Mouse (Mus musculus) kidney, embryonic 16.5 days (tissue): ENCODE measurements around the gene App. TPM values are rescaled to one million over a fixed set of nuclear protein-coding genes. Genes with fewer than 3 reads are reported as not detected.

Experiments
- ATAC-seq: fragments of 200-750 bp; cut with Nextera tagmentation; 2 replicates; pipeline ENCODE4 v1.8.0; 2017; ENCODE audit warnings: moderate TSS enrichment; ENCODE audit not compliant: low FRiP score, low TSS enrichment
- H3K27ac ChIP-seq: fragments of 300-500 bp; sonication (generic); 2 replicates; pipeline ENCODE4 v1.5.1; 2014; ENCODE audit warnings: low read length
- H3K27me3 ChIP-seq: fragments of 300-500 bp; sonication (generic); 2 replicates; pipeline ENCODE4 v1.6.1; 2014; ENCODE audit warnings: low read length, control low read depth, mixed read lengths; ENCODE audit not compliant: insufficient read depth
- H3K36me3 ChIP-seq: fragments of 300-500 bp; sonication (generic); 2 replicates; pipeline ENCODE4 v1.6.1; 2014; ENCODE audit warnings: low read length, control low read depth, mixed read lengths; ENCODE audit not compliant: insufficient read depth
- H3K4me1 ChIP-seq: fragments of 300-500 bp; sonication (generic); 2 replicates; pipeline ENCODE4 v1.6.1; 2014; ENCODE audit warnings: low read length, control low read depth, mixed read lengths; ENCODE audit not compliant: insufficient read depth
- H3K4me2 ChIP-seq: fragments of 300-500 bp; sonication (generic); replicated peaks from 2 replicates; pipeline ENCODE4 v1.6.1; 2014; ENCODE audit warnings: low read depth, low read length
- H3K4me3 ChIP-seq: fragments of 300-500 bp; sonication (generic); 2 replicates; pipeline ENCODE4 v1.5.1; 2014; ENCODE audit warnings: mild to moderate bottlenecking, low read length
- H3K9ac ChIP-seq: fragments of 300-500 bp; sonication (generic); replicated peaks from 2 replicates; pipeline ENCODE4 v1.6.1; 2014; ENCODE audit warnings: low read length
- H3K9me3 ChIP-seq: fragments of 300-500 bp; sonication (generic); 2 replicates; pipeline ENCODE4 v1.6.1; 2016; ENCODE audit warnings: low read length, control low read depth
- WGBS: fragments of 180-500 bp; shearing (Covaris S2); extraction: QIAGEN DNeasy Blood & Tissue Kit; methylation state at CpG from one replicate; pipeline ENCODE4 v1.1.7; 2014; 5-methylcytosine and 5-hydroxymethylcytosine counted together
- polyA plus RNA-seq: library from polyadenylated mRNA; unstranded; fragments of >200 nt; fragmentation: Nextera tagmentation; extraction: Ambion mirVana; gene quantifications from 2 replicates; pipeline ENCODE4 v1.2.1, GENCODE M21; 2015

App gene
- polyA plus RNA-seq, 1 experiment from 2014 or later, result 336 TPM

- no peak overlapping the region for H3K4me2 ChIP-seq
- no peak overlapping the region for H3K27ac ChIP-seq
- no peak overlapping the region for H3K4me3 ChIP-seq
- no peak overlapping the region for H3K9ac ChIP-seq
- no peaks in the 10 kb centered on the region for H3K9me3 ChIP-seq
- WGBS, result 85% methylated on average over 2 of the region's 2 CpGs
- peaks cover 51% of the 10 kb centered on the region for H3K4me1 ChIP-seq
- peaks cover 4% of the 10 kb centered on the region; the same call in 1 of the 2 replicates for H3K36me3 ChIP-seq
- no peaks in the 10 kb centered on the region for H3K27me3 ChIP-seq
- ATAC-seq, result no peak
These were observed 16.4 kb downstream of the App start for GRCm38 (mm10) chr16:85157156-85157555.

DNA sequence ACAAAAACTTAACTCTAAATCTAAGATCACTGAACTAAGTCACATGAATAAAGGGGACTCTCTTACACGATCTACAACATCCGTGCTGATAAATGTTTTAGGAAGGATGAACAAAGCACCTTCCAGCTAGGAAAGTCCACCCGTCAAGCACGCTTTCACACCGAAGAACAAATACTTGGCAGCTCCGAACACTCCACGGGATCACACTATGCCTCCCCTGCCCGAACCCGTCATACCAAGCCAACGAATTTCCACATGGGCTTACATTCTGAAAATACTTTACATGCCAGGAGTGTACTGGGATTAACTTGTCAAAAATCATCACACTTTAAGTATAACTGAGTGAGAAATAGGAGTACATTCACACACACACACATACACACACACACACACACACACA, 17.7 kb downstream of the App start:
- 83% methylated on average over 10 of the region's 10 CpGs for WGBS
- H3K4me2 ChIP-seq, result no peak overlapping the region
- ATAC-seq, result no peak
- H3K9ac ChIP-seq, result no peak overlapping the region
- H3K36me3 ChIP-seq, result peaks cover 4% of the 10 kb centered on the region; the same call in 1 of the 2 replicates
- H3K9me3 ChIP-seq, result no peaks in the 10 kb centered on the region
- no peak overlapping the region for H3K4me3 ChIP-seq
- H3K27ac ChIP-seq, result no peak overlapping the region
- H3K4me1 ChIP-seq, result peaks cover 63% of the 10 kb centered on the region
- no peaks in the 10 kb centered on the region for H3K27me3 ChIP-seq

GRCm38 (mm10) chr16:85152457-85152856, 21.1 kb downstream of the App start:
- Histone ChIP-seq H3K9me3 (no peaks in the 10 kb centered on the region), H3K4me2 (no peak overlapping the region), H3K36me3 (no peaks in the 10 kb centered on the region), H3K27me3 (no peaks in the 10 kb centered on the region), H3K27ac (peak overlapping the region; percentile 89), H3K4me1 (peaks cover 61% of the 10 kb centered on the region), H3K4me3 (no peak overlapping the region), H3K9ac (no peak overlapping the region)
- WGBS, result 79% methylated on average over 8 of the region's 8 CpGs
- ATAC-seq, result no peak

DNA sequence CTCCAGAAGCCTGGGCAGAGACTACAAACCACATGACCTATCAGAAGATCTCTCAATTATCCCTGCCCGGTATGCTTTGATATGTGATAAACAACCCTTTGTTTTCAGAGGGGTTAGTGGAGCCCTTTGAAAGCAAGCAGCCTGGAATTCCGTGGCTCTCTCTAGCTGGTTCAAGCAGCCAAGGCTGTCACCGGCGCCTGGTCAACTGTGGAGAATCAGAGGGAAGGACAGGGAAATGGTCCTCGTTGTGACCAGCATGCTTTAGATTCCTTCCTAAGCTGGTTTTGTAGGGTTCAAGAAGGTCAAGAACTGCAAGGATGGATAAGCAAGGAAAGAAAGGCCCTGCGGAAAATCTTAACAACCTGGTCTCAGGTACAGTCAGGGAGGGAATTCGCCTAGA, 21.9 kb downstream of the App start:
- peak overlapping the region; percentile 5; the same call in 1 of the 2 replicates for H3K4me2 ChIP-seq
- H3K27me3 ChIP-seq, result no peaks in the 10 kb centered on the region
- ATAC-seq, result peak; percentile 82
- no peaks in the 10 kb centered on the region for H3K36me3 ChIP-seq
- peak overlapping the region; percentile 10; the same call in 1 of the 2 replicates for H3K9ac ChIP-seq
- no peak overlapping the region for H3K4me3 ChIP-seq
- H3K4me1 ChIP-seq, result peaks cover 68% of the 10 kb centered on the region
- 17% methylated on average over 7 of the region's 7 CpGs for WGBS
- H3K9me3 ChIP-seq, result no peaks in the 10 kb centered on the region
- peak overlapping the region; percentile 89 for H3K27ac ChIP-seq

DNA sequence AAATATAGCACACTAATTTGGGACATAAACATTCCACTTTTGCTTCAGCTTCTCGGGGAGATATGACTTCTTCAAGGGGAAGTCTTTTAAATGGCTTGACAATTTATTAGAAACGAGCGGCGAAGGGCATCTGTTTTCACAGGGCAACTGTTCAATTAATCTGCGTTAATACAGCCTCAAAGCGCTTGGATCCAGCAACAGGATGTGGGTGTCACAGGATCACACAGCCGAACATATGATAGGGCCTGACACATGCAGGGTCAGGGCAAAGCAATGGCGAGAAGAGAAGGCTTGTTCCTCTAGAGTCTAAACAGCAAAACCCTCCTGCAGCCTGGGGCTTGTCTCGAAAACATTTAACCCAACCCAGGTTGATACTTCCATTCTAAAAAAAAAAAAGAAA, 22.7 kb downstream of the App start:
- Histone ChIP-seq H3K4me3 (no peak overlapping the region), H3K27ac (peak overlapping the region; percentile 25; the same call in 1 of the 2 replicates), H3K36me3 (no peaks in the 10 kb centered on the region), H3K9me3 (no peaks in the 10 kb centered on the region), H3K4me2 (peak overlapping the region; percentile 5; the same call in 1 of the 2 replicates), H3K27me3 (no peaks in the 10 kb centered on the region), H3K9ac (no peak overlapping the region), H3K4me1 (peaks cover 70% of the 10 kb centered on the region)
- no peak for ATAC-seq
- WGBS, result 8% methylated on average over 9 of the region's 9 CpGs

GRCm38 (mm10) chr16:85149509-85149871, 24.1 kb downstream of the App start:
- no peak overlapping the region for H3K4me2 ChIP-seq
- H3K27me3 ChIP-seq, result no peaks in the 10 kb centered on the region
- peaks cover 66% of the 10 kb centered on the region for H3K4me1 ChIP-seq
- no peaks in the 10 kb centered on the region for H3K9me3 ChIP-seq
- ATAC-seq, result no peak
- WGBS, result 64% methylated on average over 1 of the region's 1 CpGs
- 0 out of 2 replicates have a peak overlapping the region, but pooled peaks have one; percentile 9 for H3K27ac ChIP-seq
- no peak overlapping the region for H3K9ac ChIP-seq
- no peak overlapping the region for H3K4me3 ChIP-seq
- H3K36me3 ChIP-seq, result no peaks in the 10 kb centered on the region

GRCm38 (mm10) chr16:85148615-85149508, 24.7 kb downstream of the App start:
- peak; percentile 78 for ATAC-seq
- no peak overlapping the region for H3K4me2 ChIP-seq
- no peak overlapping the region for H3K9ac ChIP-seq
- no peak overlapping the region for H3K4me3 ChIP-seq
- no peaks in the 10 kb centered on the region for H3K36me3 ChIP-seq
- H3K27me3 ChIP-seq, result no peaks in the 10 kb centered on the region
- WGBS, result 53% methylated on average over 9 of the region's 9 CpGs
- peak overlapping the region; percentile 9 for H3K27ac ChIP-seq
- peaks cover 69% of the 10 kb centered on the region for H3K4me1 ChIP-seq
- H3K9me3 ChIP-seq, result no peaks in the 10 kb centered on the region

GRCm38 (mm10) chr16:85147440-85147839, 26.1 kb downstream of the App start:
- Histone ChIP-seq H3K4me3 (no peak overlapping the region), H3K4me2 (no peak overlapping the region), H3K9me3 (no peaks in the 10 kb centered on the region), H3K36me3 (no peaks in the 10 kb centered on the region), H3K4me1 (peaks cover 61% of the 10 kb centered on the region), H3K27me3 (no peaks in the 10 kb centered on the region), H3K9ac (no peak overlapping the region), H3K27ac (peak overlapping the region; percentile 43; the same call in 1 of the 2 replicates)
- ATAC-seq, result no peak
- 35% methylated on average over 4 of the region's 4 CpGs for WGBS

- Histone ChIP-seq H3K27me3 (no peaks in the 10 kb centered on the region), H3K9ac (no peak overlapping the region), H3K4me2 (no peak overlapping the region), H3K27ac (no peak overlapping the region), H3K4me3 (no peak overlapping the region), H3K9me3 (no peaks in the 10 kb centered on the region), H3K36me3 (no peaks in the 10 kb centered on the region), H3K4me1 (peaks cover 56% of the 10 kb centered on the region)
- WGBS, result 81% methylated on average over 11 of the region's 11 CpGs
- ATAC-seq, result no peak
These were observed 27.8 kb downstream of the App start for GRCm38 (mm10) chr16:85145771-85146178.

DNA sequence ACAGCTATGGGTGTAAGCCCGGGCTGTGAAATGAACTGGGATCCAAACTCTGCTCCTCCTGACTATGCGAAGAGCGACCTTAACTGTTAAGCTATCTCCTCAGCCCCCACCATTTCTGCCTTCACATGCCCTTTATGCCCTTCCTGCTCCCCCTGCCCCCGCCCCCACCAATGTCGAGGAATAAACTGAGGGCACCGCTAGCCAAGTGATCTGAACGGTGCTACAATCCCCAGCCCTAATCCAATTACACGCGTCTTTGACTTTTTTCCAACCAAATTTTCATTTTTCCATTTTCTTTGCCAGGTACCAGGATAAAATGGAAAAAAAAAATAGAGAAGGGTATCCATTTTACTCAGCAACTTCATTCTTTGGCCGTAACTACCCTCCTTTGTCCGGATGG, 28.2 kb downstream of the App start:
- no peak for ATAC-seq
- H3K27me3 ChIP-seq, result no peaks in the 10 kb centered on the region

More for the DNA sequence above, 28.2 kb downstream of the App start:
- no peaks in the 10 kb centered on the region for H3K9me3 ChIP-seq
- H3K4me1 ChIP-seq, result peaks cover 56% of the 10 kb centered on the region
- H3K27ac ChIP-seq, result no peak overlapping the region
- no peak overlapping the region for H3K9ac ChIP-seq
- H3K4me3 ChIP-seq, result no peak overlapping the region
- no peaks in the 10 kb centered on the region for H3K36me3 ChIP-seq
- no peak overlapping the region for H3K4me2 ChIP-seq
- 84% methylated on average over 11 of the region's 11 CpGs for WGBS
